Mouse (Mus musculus) testis, adult 2 months (tissue): ENCODE results near the gene AL607142.1. TPM values are rescaled to one million over a fixed set of nuclear protein-coding genes. Genes with fewer than 3 reads are reported as not detected.

ENCODE experiments used
- H3K27ac ChIP-seq: fragments of 200-500 bp; 2 replicates; pipeline ENCODE4 v1.5.1; 2012; ENCODE audit warnings: low read depth, low read length; ENCODE audit not compliant: control insufficient read depth, insufficient read depth
- H3K27me3 ChIP-seq: fragments of 200-500 bp; 2 replicates; pipeline ENCODE4 v1.6.1; 2012; ENCODE audit warnings: mild to moderate bottlenecking, low read length, moderate library complexity; ENCODE audit not compliant: control insufficient read depth, insufficient read depth
- H3K36me3 ChIP-seq: fragments of 200-500 bp; 2 replicates; pipeline ENCODE4 v1.6.1; 2012; ENCODE audit warnings: mild to moderate bottlenecking, low read length; ENCODE audit not compliant: control insufficient read depth, insufficient read depth
- H3K4me1 ChIP-seq: fragments of 200-500 bp; 2 replicates; pipeline ENCODE4 v1.6.1; 2012; ENCODE audit warnings: low read length; ENCODE audit not compliant: control insufficient read depth, insufficient read depth
- H3K4me3 ChIP-seq: fragments of 200-500 bp; 2 replicates; pipeline ENCODE4 v1.5.1; 2012; ENCODE audit warnings: low read depth, mild to moderate bottlenecking, low read length, moderate library complexity, mixed read lengths; ENCODE audit not compliant: control insufficient read depth
- CTCF ChIP-seq: fragments of 200-500 bp; IDR thresholded peaks from 2 replicates; pipeline ENCODE4 v1.5.1; 2012; ENCODE audit warnings: low read depth, mild to moderate bottlenecking, inconsistent platforms, low read length, moderate library complexity; ENCODE audit not compliant: control insufficient read depth, insufficient read depth, insufficient replicate concordance
- POLR2A ChIP-seq: fragments of 200-500 bp; IDR thresholded peaks from 2 replicates; pipeline ENCODE4 v1.6.1; 2012; ENCODE audit warnings: low read depth, mild to moderate bottlenecking, inconsistent platforms, low read length, moderate library complexity; ENCODE audit not compliant: control insufficient read depth
- polyA plus RNA-seq: library from polyadenylated mRNA; depleted of rRNA; stranded (reverse); fragments of >200 nt; gene quantifications from 2 replicates; pipeline ENCODE4 v1.2.3, GENCODE M21; 2012

The AL607142.1 gene
- polyA plus RNA-seq, 1 experiment: not detected

DNA sequence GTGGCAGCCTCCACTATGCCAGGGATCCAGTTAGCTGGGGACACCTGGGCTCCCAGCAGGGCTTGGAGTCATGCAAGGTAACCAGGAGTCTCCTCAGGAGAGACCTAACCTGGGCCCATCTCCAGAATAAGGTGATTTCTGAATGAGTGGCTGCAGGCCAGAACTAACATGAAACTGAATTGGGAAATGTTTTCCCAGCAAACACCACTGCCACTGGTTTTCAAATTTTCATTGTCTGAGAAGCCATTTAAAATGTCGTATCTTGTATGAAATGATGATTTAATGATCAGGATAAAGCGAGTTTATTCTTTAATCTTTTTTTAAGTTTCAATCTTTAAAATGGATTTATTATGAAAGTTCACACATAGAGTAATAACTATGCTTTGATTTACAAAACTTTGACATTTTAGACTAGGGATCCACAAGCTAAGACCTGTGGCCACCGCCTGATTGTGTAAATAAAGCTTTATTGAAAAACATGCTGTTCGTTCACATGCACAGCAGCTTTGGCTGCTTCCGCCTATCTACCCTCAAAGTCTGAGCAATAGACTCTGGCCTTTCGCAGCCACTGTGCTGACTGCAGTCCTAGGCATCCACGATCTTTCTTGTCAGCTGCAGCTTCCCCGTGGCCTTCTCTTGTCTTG is 2.9 kb downstream of the AL607142.1 start:
- no peak overlapping the region for H3K27ac ChIP-seq
- H3K4me1 ChIP-seq: no peaks in the 10 kb centered on the region
- no peak overlapping the region for H3K4me3 ChIP-seq
- no peaks in the 10 kb centered on the region for H3K36me3 ChIP-seq
- TF ChIP-seq CTCF: no peak
- TF ChIP-seq POLR2A: no peak
- no peaks in the 10 kb centered on the region for H3K27me3 ChIP-seq

DNA sequence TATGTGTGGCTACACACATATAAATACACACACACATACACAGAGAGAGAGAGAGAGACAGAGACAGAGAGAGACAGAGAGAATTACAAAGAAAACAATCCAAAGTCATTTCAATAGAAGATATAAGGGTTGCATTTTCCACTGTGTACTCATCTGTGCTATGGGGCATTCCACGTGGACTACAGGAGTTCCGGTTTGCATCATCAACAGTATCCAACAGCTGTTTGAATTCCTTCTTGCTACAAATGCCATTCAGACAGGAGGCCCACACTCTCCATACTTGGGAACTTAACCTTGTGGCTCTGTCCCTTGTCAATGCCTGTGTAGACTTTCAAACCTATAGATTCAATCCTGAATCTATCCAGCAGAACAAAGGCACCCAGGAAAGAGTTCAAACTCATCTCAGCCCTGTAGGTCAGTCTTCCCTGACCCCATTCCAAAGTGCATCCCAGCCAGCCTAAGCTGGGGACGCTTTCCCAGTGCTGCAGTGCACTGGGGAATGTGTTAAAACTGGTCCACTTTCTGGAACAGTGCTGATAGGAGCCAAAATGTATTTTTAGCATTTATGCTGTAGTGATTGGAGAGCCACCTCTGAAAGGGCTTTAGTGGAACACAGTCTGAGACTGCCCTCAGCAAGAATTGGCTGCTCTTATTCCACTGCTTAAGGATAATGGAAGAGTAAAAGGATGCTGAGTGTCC is 4.2 kb downstream of the AL607142.1 start:
- Histone ChIP-seq H3K27ac (no peak overlapping the region), H3K4me3 (no peak overlapping the region), H3K27me3 (no peaks in the 10 kb centered on the region), H3K36me3 (no peaks in the 10 kb centered on the region), H3K4me1 (no peaks in the 10 kb centered on the region)
- TF ChIP-seq CTCF: no peak

DNA sequence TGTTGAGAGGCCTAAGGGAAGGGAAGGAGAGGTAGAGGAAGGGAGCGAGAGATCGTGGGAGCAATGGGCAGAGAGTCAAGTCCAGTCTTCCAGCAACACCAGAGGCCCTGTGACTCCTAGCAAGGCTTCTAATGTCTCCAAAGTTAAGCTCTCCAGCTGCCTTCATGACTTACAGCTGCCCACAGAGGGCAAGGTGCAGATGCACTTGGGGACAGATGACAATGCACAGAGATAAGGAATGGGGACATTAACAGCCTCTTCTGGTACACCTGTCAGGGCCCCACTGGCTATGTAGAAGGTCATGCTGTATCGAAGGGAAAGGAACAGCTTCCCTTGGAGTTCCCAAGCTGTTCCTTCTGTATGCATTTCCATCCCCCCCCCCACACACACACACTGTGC is 4.8 kb downstream of the AL607142.1 start:
- no peak overlapping the region for H3K27ac ChIP-seq
- TF ChIP-seq POLR2A (no peak), CTCF (no peak)
- no peaks in the 10 kb centered on the region for H3K36me3 ChIP-seq
- no peak overlapping the region for H3K4me3 ChIP-seq
- H3K4me1 ChIP-seq: no peaks in the 10 kb centered on the region
- no peaks in the 10 kb centered on the region for H3K27me3 ChIP-seq

- Histone ChIP-seq H3K4me1 (no peaks in the 10 kb centered on the region), H3K4me3 (no peak overlapping the region), H3K27me3 (no peaks in the 10 kb centered on the region), H3K36me3 (no peaks in the 10 kb centered on the region), H3K27ac (no peak overlapping the region)
- no peak for TF ChIP-seq POLR2A
- TF ChIP-seq CTCF: no peak
These were observed 6.6 kb downstream of the AL607142.1 start for GRCm38 (mm10) chr4:120071411-120071810.

- H3K27ac ChIP-seq: no peak overlapping the region
- no peak overlapping the region for H3K4me3 ChIP-seq
These were observed 7.2 kb downstream of the AL607142.1 start for GRCm38 (mm10) chr4:120071842-120072507.

DNA sequence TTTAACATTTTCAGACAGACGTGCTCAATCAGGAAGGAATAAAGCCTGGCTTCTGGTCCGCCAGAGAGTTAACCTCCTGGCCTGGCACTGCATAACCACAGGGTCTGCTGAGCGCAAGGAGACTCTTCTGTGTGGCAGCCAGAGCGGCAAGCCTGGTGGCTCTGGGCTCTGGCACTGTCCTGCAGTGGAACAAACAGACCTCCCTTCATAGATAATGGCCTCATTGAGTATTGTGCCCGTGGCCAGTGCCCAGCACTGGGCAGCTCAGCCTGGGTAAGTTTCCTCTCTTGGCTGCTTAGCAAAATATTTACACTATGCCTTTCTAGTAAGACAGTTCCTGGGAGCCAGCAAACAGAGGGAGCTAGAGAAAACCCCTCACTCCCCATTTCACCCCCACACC is 9.3 kb downstream of the AL607142.1 start:
- Histone ChIP-seq H3K4me1 (no peaks in the 10 kb centered on the region), H3K4me3 (no peak overlapping the region), H3K36me3 (no peaks in the 10 kb centered on the region), H3K27ac (no peak overlapping the region), H3K27me3 (no peaks in the 10 kb centered on the region)
- TF ChIP-seq POLR2A (no peak), CTCF (no peak)

More at GRCm38 (mm10) chr4:120071842-120072507, 7.2 kb downstream of the AL607142.1 start:
- Histone ChIP-seq H3K4me1 (no peaks in the 10 kb centered on the region), H3K36me3 (no peaks in the 10 kb centered on the region), H3K27me3 (no peaks in the 10 kb centered on the region)
- TF ChIP-seq POLR2A: no peak
- TF ChIP-seq CTCF: no peak

DNA sequence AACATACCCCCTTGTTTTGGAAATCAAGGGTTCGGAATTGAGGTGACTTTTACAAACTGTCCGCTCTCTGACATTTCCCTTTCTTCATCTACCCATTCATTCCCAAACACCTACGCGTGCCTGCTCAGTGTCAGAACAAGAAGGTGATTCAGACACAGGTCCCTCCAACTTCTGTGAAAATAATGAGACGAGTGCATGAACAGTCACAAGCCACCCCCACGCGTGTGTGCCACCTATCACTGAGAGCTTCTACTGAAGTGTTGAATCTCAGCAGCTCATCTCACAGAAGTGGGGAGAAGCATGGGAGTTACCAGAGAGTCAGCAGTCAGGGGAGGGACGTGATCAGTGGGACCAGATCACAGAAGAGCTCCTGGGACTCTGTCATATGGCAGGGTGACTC is 12.5 kb downstream of the AL607142.1 start:
- TF ChIP-seq POLR2A: no peak
- no peak for TF ChIP-seq CTCF
- Histone ChIP-seq H3K27ac (no peak overlapping the region), H3K4me3 (no peak overlapping the region), H3K27me3 (no peaks in the 10 kb centered on the region), H3K36me3 (no peaks in the 10 kb centered on the region), H3K4me1 (no peaks in the 10 kb centered on the region)
